Mouse (Mus musculus) heart, embryonic 16.5 days (tissue): ENCODE measurements around the gene Phyhd1. TPM values are rescaled to one million over a fixed set of nuclear protein-coding genes. Genes with fewer than 3 reads are reported as not detected.

Source experiments
- ATAC-seq: fragments of 200-750 bp; cut with Nextera tagmentation; replicated peaks from 2 replicates; pipeline ENCODE4 v1.8.0; 2017; ENCODE audit warnings: moderate number of reproducible peaks; ENCODE audit not compliant: insufficient read depth, low FRiP score; ENCODE audit errors: extremely low read depth
- H3K27ac ChIP-seq: fragments of 300-500 bp; sonication (generic); 2 replicates; pipeline ENCODE4 v1.5.1; 2014; ENCODE audit warnings: mild to moderate bottlenecking, low read length, control low read depth, moderate library complexity
- H3K27me3 ChIP-seq: fragments of 300-500 bp; sonication (generic); 2 replicates; pipeline ENCODE4 v1.6.1; 2014; ENCODE audit warnings: low read length, mixed read lengths; ENCODE audit not compliant: control insufficient read depth, insufficient read depth
- H3K36me3 ChIP-seq: fragments of 300-500 bp; sonication (generic); 2 replicates; pipeline ENCODE4 v1.6.1; 2014; ENCODE audit not compliant: control insufficient read depth, insufficient read depth
- H3K4me1 ChIP-seq: fragments of 300-500 bp; sonication (generic); 2 replicates; pipeline ENCODE4 v1.6.1; 2014; ENCODE audit warnings: low read length, mixed read lengths; ENCODE audit not compliant: control insufficient read depth, insufficient read depth
- H3K4me2 ChIP-seq: fragments of 300-500 bp; sonication (generic); 2 replicates; pipeline ENCODE4 v1.6.1; 2014; ENCODE audit warnings: low read depth, mild to moderate bottlenecking, control low read depth, low read length
- H3K4me3 ChIP-seq: fragments of 300-500 bp; sonication (generic); 2 replicates; pipeline ENCODE4 v1.5.1; 2014; ENCODE audit warnings: mild to moderate bottlenecking, control low read depth, low read length
- H3K9ac ChIP-seq: fragments of 300-500 bp; sonication (generic); 2 replicates; pipeline ENCODE4 v1.6.1; 2014; ENCODE audit warnings: low read length, control low read depth
- H3K9me3 ChIP-seq: fragments of 300-500 bp; sonication (generic); replicated peaks from 2 replicates; pipeline ENCODE4 v1.6.1; 2016; ENCODE audit warnings: low read length; ENCODE audit not compliant: control insufficient read depth
- WGBS: fragments of 180-500 bp; shearing (Covaris S2); extraction: QIAGEN DNeasy Blood & Tissue Kit; methylation state at CpG from one replicate; pipeline ENCODE4 v1.1.7; 2014; 5-methylcytosine and 5-hydroxymethylcytosine counted together
- polyA plus RNA-seq: library from polyadenylated mRNA; unstranded; fragments of >200 nt; fragmentation: Nextera tagmentation; extraction: Ambion mirVana; gene quantifications from 2 replicates; pipeline ENCODE4 v1.2.1, GENCODE M21; 2015

Phyhd1 gene
- polyA plus RNA-seq, 1 experiment from 2014 or later = 9.4 TPM

GRCm38 (mm10) chr2:30325296-30325695, 59.3 kb downstream of the Phyhd1 start:
- Histone ChIP-seq H3K27ac (no peak overlapping the region), H3K27me3 (no peaks in the 10 kb centered on the region), H3K36me3 (peaks cover 77% of the 10 kb centered on the region), H3K4me1 (no peaks in the 10 kb centered on the region), H3K4me2 (no peak overlapping the region), H3K9ac (no peak overlapping the region), H3K4me3 (no peak overlapping the region), H3K9me3 (no peaks in the 10 kb centered on the region)
- no peak for ATAC-seq
- 90% methylated on average over 5 of the region's 5 CpGs for WGBS

DNA sequence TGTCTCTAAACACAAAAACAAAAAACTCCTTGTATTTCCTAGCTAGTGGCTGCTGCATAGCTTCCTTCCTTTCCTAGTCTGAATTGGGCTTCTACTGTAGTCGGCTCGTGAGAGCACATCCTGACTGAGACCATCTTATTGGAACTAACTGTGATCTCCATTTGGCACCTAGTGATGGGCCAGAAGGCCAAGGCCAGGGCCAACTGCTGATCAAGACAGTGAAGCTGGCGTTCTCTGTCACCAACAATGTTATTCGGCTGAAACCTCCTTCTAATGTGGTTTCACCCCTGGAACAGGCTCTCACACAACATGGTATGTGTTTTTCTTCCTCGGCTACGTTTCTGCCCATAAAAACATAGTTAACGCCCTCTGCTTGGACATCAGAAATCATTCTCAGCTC, 61.3 kb downstream of the Phyhd1 start:
- 88% methylated on average over 7 of the region's 7 CpGs for WGBS
- no peak overlapping the region for H3K9ac ChIP-seq
- ATAC-seq = no peak
- no peaks in the 10 kb centered on the region for H3K9me3 ChIP-seq
- H3K27me3 ChIP-seq = no peaks in the 10 kb centered on the region
- no peak overlapping the region for H3K4me2 ChIP-seq
- no peak overlapping the region for H3K27ac ChIP-seq
- no peaks in the 10 kb centered on the region for H3K4me1 ChIP-seq
- no peak overlapping the region for H3K4me3 ChIP-seq
- H3K36me3 ChIP-seq = peaks cover 67% of the 10 kb centered on the region

GRCm38 (mm10) chr2:30328791-30329190, 62.8 kb downstream of the Phyhd1 start:
- H3K9ac ChIP-seq = no peak overlapping the region
- ATAC-seq = no peak
- no peak overlapping the region for H3K4me3 ChIP-seq
- H3K4me2 ChIP-seq = no peak overlapping the region
- 84% methylated on average over 3 of the region's 3 CpGs for WGBS
- H3K27ac ChIP-seq = no peak overlapping the region
- H3K36me3 ChIP-seq = peaks cover 55% of the 10 kb centered on the region
- H3K4me1 ChIP-seq = no peaks in the 10 kb centered on the region
- H3K27me3 ChIP-seq = no peaks in the 10 kb centered on the region
- H3K9me3 ChIP-seq = no peaks in the 10 kb centered on the region

Other genes with a start within 250 kb of the Phyhd1 start
- gene Wdr34, start 217.3 kb upstream of the Phyhd1 start, polyA plus RNA-seq = 24.1 and 25.6 TPM in 2 replicates
- gene Set, start 208.8 kb upstream of the Phyhd1 start, polyA plus RNA-seq = 198 and 217 TPM in 2 replicates
- 9.4 and 11.7 TPM in 2 replicates for gene Pkn3, start 188.5 kb upstream of the Phyhd1 start, polyA plus RNA-seq
- 29.4 and 30.8 TPM in 2 replicates for gene Zdhhc12, start 172.6 kb upstream of the Phyhd1 start, polyA plus RNA-seq
- 5.7 TPM in 2 replicates for gene Zer1, start 141.6 kb upstream of the Phyhd1 start, polyA plus RNA-seq
- 5.4 and 7.1 TPM in 2 replicates for gene Tbc1d13, start 132.5 kb upstream of the Phyhd1 start, polyA plus RNA-seq
- 37.4 and 40.0 TPM in 2 replicates for gene Endog, start 94.7 kb upstream of the Phyhd1 start, polyA plus RNA-seq
- 31.5 and 34.3 TPM in 2 replicates for gene Spout1, start 87.7 kb upstream of the Phyhd1 start, polyA plus RNA-seq
- 26.9 and 28.1 TPM in 2 replicates for gene Kyat1, start 60.4 kb upstream of the Phyhd1 start, polyA plus RNA-seq
- 39.4 and 42.6 TPM in 2 replicates for gene Lrrc8a, start 28.5 kb upstream of the Phyhd1 start, polyA plus RNA-seq
- gene Gm28035, start 25.6 kb upstream of the Phyhd1 start, polyA plus RNA-seq = 0.22 and 0.40 TPM in 2 replicates
- gene Gm28038, start 14.8 kb downstream of the Phyhd1 start, polyA plus RNA-seq = not detected in 2 replicates
- gene Dolk, start 20.1 kb downstream of the Phyhd1 start, polyA plus RNA-seq = 31.8 and 33.0 TPM in 2 replicates
- 21.2 and 23.6 TPM in 2 replicates for gene Nup188, start 20.2 kb downstream of the Phyhd1 start, polyA plus RNA-seq
- gene Sh3glb2, start 93.1 kb downstream of the Phyhd1 start, polyA plus RNA-seq = 135 and 136 TPM in 2 replicates
- 38.7 and 43.5 TPM in 2 replicates for gene Miga2, start 98.0 kb downstream of the Phyhd1 start, polyA plus RNA-seq
- gene Dolpp1, start 126.1 kb downstream of the Phyhd1 start, polyA plus RNA-seq = 26.0 and 29.3 TPM in 2 replicates
- 164 and 169 TPM in 2 replicates for gene Crat, start 149.6 kb downstream of the Phyhd1 start, polyA plus RNA-seq
- 125 and 126 TPM in 2 replicates for gene Ptpa, start 149.8 kb downstream of the Phyhd1 start, polyA plus RNA-seq
- 0.72 and 0.85 TPM in 2 replicates for gene Ier5l, start 208.0 kb downstream of the Phyhd1 start, polyA plus RNA-seq